Mouse (Mus musculus) CH12.LX (cell line): ENCODE measurements around the gene 4921539E11Rik. TPM values are rescaled to one million over a fixed set of nuclear protein-coding genes. Genes with fewer than 3 reads are reported as not detected.

Source experiments
- DNase-seq: peaks from one replicate; pipeline ENCODE4 v3.0.0-alpha.2; 2013; ENCODE audit errors: extremely low read depth
- H3K27ac ChIP-seq: 2 replicates; pipeline ENCODE4 v1.5.1; 2012; ENCODE audit warnings: low read depth, mild to moderate bottlenecking, control low read depth, moderate library complexity; ENCODE audit not compliant: insufficient read depth
- H3K27me3 ChIP-seq: replicated peaks from 2 replicates; pipeline ENCODE3; 2012; ENCODE audit warnings: inconsistent platforms
- H3K36me3 ChIP-seq, 2 experiments: replicated peaks in 1 of 2; 2 replicates each; pipeline versions ENCODE3 to v1.6.1; 2012; ENCODE audit warnings: inconsistent platforms in 1 of 2, low read length in 1 of 2, mild to moderate bottlenecking in 1 of 2, mixed read lengths in 1 of 2, moderate library complexity in 1 of 2; ENCODE audit not compliant: control insufficient read depth in 1 of 2, insufficient read depth in 1 of 2
- H3K4me1 ChIP-seq, 2 experiments: 2 replicates each; pipeline ENCODE4 v1.6.1; 2012; ENCODE audit warnings: inconsistent platforms in 1 of 2, moderate library complexity in 1 of 2; ENCODE audit not compliant: insufficient read depth in 2 of 2, control insufficient read depth in 1 of 2
- H3K4me2 ChIP-seq: 2 replicates; pipeline ENCODE4 v1.6.1; 2012; ENCODE audit warnings: low read depth, mild to moderate bottlenecking, control low read depth; ENCODE audit not compliant: poor library complexity, insufficient read depth, severe bottlenecking
- H3K4me3 ChIP-seq, 3 experiments: fragments of 150-350 bp in 1 of 3; sonication (generic) in 1 of 3; replicated peaks in 1 of 3; 2 replicates each; pipeline versions ENCODE3 to v1.5.1; 2011 to 2012; ENCODE audit warnings: low read depth in 2 of 3, low read length in 2 of 3, mild to moderate bottlenecking in 2 of 3, moderate library complexity in 2 of 3, control low read depth in 1 of 3, improper control_type of control experiment in 1 of 3, inconsistent platforms in 1 of 3, mixed read lengths in 1 of 3; ENCODE audit not compliant: poor library complexity in 1 of 3
- H3K79me2 ChIP-seq: replicated peaks from 2 replicates; pipeline ENCODE4 v1.6.1; 2012; ENCODE audit warnings: mild to moderate bottlenecking, moderate library complexity; ENCODE audit not compliant: control insufficient read depth, poor library complexity, insufficient read depth, severe bottlenecking; ENCODE audit errors: extremely low read depth
- H3K9ac ChIP-seq: 2 replicates; pipeline ENCODE4 v1.6.1; 2012; ENCODE audit warnings: low read depth, mild to moderate bottlenecking, control low read depth, moderate library complexity; ENCODE audit not compliant: insufficient read depth
- H3K9me3 ChIP-seq: replicated peaks from 2 replicates; pipeline ENCODE3; 2012; ENCODE audit warnings: low read length, inconsistent platforms, mixed read lengths
- BHLHE40 ChIP-seq: IDR thresholded peaks from 2 replicates; pipeline ENCODE4 v1.6.1; 2011; ENCODE audit warnings: mild to moderate bottlenecking, low read depth, low read length, improper control_type of control experiment
- CHD1 ChIP-seq: IDR thresholded peaks from 2 replicates; pipeline ENCODE4 v1.6.1; 2012; ENCODE audit warnings: low read depth, low read length, improper control_type of control experiment, inconsistent platforms
- CTCF ChIP-seq, 2 experiments: IDR thresholded peaks in 1 of 2; conservative IDR thresholded peaks in 1 of 2; 2 replicates each; pipeline ENCODE4 v1.5.1; 2011 to 2012; ENCODE audit warnings: low read depth in 2 of 2, low read length in 2 of 2, improper control_type of control experiment in 1 of 2, inconsistent platforms in 1 of 2, mild to moderate bottlenecking in 1 of 2, moderate library complexity in 1 of 2
- EP300 ChIP-seq: IDR thresholded peaks from 2 replicates; pipeline ENCODE4 v1.6.1; 2011; ENCODE audit warnings: low read length, improper control_type of control experiment
- GABPA ChIP-seq: IDR thresholded peaks from 2 replicates; pipeline ENCODE4 v1.6.1; 2012; ENCODE audit warnings: low read depth, low read length, improper control_type of control experiment, inconsistent platforms; ENCODE audit not compliant: insufficient replicate concordance
- JUN ChIP-seq: IDR thresholded peaks from 2 replicates; pipeline ENCODE4 v1.6.1; 2011; ENCODE audit warnings: low read depth, mild to moderate bottlenecking, low read length, improper control_type of control experiment, moderate library complexity; ENCODE audit not compliant: insufficient read depth
- MAFK ChIP-seq: IDR thresholded peaks from 2 replicates; pipeline ENCODE4 v1.6.1; 2011; ENCODE audit warnings: low read length, improper control_type of control experiment; ENCODE audit not compliant: insufficient replicate concordance
- MAZ ChIP-seq: IDR thresholded peaks from 2 replicates; pipeline ENCODE4 v1.6.1; 2012; ENCODE audit warnings: low read depth, mild to moderate bottlenecking, inconsistent platforms, low read length, improper control_type of control experiment, moderate library complexity
- MYC ChIP-seq: IDR thresholded peaks from 2 replicates; pipeline ENCODE4 v1.6.1; 2011; ENCODE audit warnings: low read depth, mild to moderate bottlenecking, improper control_type of control experiment, low read length
- NRF1 ChIP-seq: IDR thresholded peaks from 2 replicates; pipeline ENCODE4 v1.6.1; 2014; ENCODE audit warnings: low read depth, mild to moderate bottlenecking, inconsistent platforms, low read length, improper control_type of control experiment, moderate library complexity
- POLR2A ChIP-seq: IDR thresholded peaks from 2 replicates; pipeline ENCODE4 v1.6.1; 2011; ENCODE audit warnings: low read depth, mild to moderate bottlenecking, improper control_type of control experiment, low read length
- POLR2AphosphoS2 ChIP-seq: IDR thresholded peaks from 2 replicates; pipeline ENCODE4 v1.6.1; 2011; ENCODE audit warnings: low read depth, low read length, improper control_type of control experiment
- RAD21 ChIP-seq: IDR thresholded peaks from 2 replicates; pipeline ENCODE4 v1.6.1; 2011; ENCODE audit warnings: low read depth, mild to moderate bottlenecking, low read length, improper control_type of control experiment, moderate library complexity
- SMC3 ChIP-seq: IDR thresholded peaks from 2 replicates; pipeline ENCODE4 v1.6.1; 2011; ENCODE audit warnings: low read depth, low read length, improper control_type of control experiment
- UBTF ChIP-seq: IDR thresholded peaks from 2 replicates; pipeline ENCODE4 v1.6.1; 2012; ENCODE audit warnings: low read depth, mild to moderate bottlenecking, inconsistent platforms, low read length, improper control_type of control experiment, moderate library complexity
- dilution Hi-C: fragments of 300-500 bp; cut with MboI; formaldehyde crosslinking; loops from 2 replicates; pipeline ENCODE4 v1.14.3; 2020; ENCODE audit warnings: low sequenced_read_pairs; ENCODE audit not compliant: extremely low pct_unique_long_range_greater_than_20kb, extremely low pct_ligation_motif_present
- in situ Hi-C: fragments of 300-500 bp; cut with MboI; formaldehyde crosslinking; loops from 3 replicates; pipeline ENCODE4 v1.14.3; 2019; ENCODE audit warnings: low sequenced_read_pairs, low pct_ligation_motif_present, low pct_unique_long_range_greater_than_20kb, mixed read lengths
- polyA plus RNA-seq: library from polyadenylated mRNA; unstranded; fragments of >175 nt; gene quantifications from 2 replicates; pipeline ENCODE4 v1.2.1, GENCODE M21; 2012; ENCODE audit warnings: low read depth; ENCODE audit not compliant: insufficient read length
- total RNA-seq, 2 experiments: library from RNA; depleted of rRNA; stranded (reverse); fragments of 300-350 nt in 1 of 2; fragments of >200 nt in 1 of 2; gene quantifications; 2 replicates each; pipeline ENCODE4 v1.2.3; 2012 to 2014

Gene 4921539E11Rik
- total and polyA plus RNA-seq, 3 experiments: not detected

GRCm38 (mm10) chr4:103258817-103259216 is 31.8 kb downstream of the 4921539E11Rik start:
- Histone ChIP-seq H3K9me3 (no peaks in the 10 kb centered on the region), H3K27ac (no peak overlapping the region), H3K9ac (no peak overlapping the region)
- peak; percentile 14 for DNase-seq
- dilution Hi-C loops: no loop called here
- TF ChIP-seq BHLHE40 (no peak), GABPA (no peak), CTCF (conservative IDR thresholded peaks at IDR 0.05 in 1 of 2, IDR thresholded peaks at IDR 0.05 in 1 of 2; ENCODE audit: low read depth in 2 of 2, low read length in 2 of 2) (peak in 1 of 2 experiments; percentile 54; a peak in 2 of 4 replicates), SMC3 (peak; percentile 39), RAD21 (peak; percentile 48), CHD1 (no peak), POLR2AphosphoS2 (no peak)
- TF ChIP-seq, all 38 proteins: peak for 3
- Histone ChIP-seq H3K79me2 (no peaks in the 10 kb centered on the region), H3K27me3 (no peaks in the 10 kb centered on the region), H3K36me3 (no peaks in the 10 kb centered on the region), H3K4me2 (no peak overlapping the region), H3K4me1 (peaks cover 0 to 9% of the 10 kb centered on the region in 2 experiments; a peak in 1 of 4 replicates), H3K4me3 (no peak overlapping the region)
- in situ Hi-C loops: no loop called here

GRCm38 (mm10) chr4:103253846-103254245 is 36.8 kb downstream of the 4921539E11Rik start:
- dilution Hi-C loops: no loop called here
- no peak overlapping the region for H3K4me3 ChIP-seq
- H3K36me3 ChIP-seq: no peaks in the 10 kb centered on the region
- no peak overlapping the region for H3K4me2 ChIP-seq
- H3K9ac ChIP-seq: no peak overlapping the region
- in situ Hi-C loops: no loop called here
- no peak overlapping the region for H3K27ac ChIP-seq
- no peak for TF ChIP-seq UBTF
- TF ChIP-seq BHLHE40: no peak
- TF ChIP-seq NRF1: no peak
- no peak for TF ChIP-seq MAZ
- no peak for TF ChIP-seq JUN
- TF ChIP-seq CHD1: no peak
- no peak for TF ChIP-seq MAFK
- no peak for TF ChIP-seq POLR2A
- no peak for TF ChIP-seq EP300
- no peak for TF ChIP-seq CTCF (conservative IDR thresholded peaks at IDR 0.05 in 1 of 2, IDR thresholded peaks at IDR 0.05 in 1 of 2; ENCODE audit: low read depth in 2 of 2, low read length in 2 of 2)
- TF ChIP-seq MYC: no peak
- no peak for DNase-seq
- no peaks in the 10 kb centered on the region for H3K27me3 ChIP-seq
- peaks cover 0 to 4% of the 10 kb centered on the region in 2 experiments; a peak in 2 of 4 replicates for H3K4me1 ChIP-seq
- no peaks in the 10 kb centered on the region for H3K79me2 ChIP-seq
- no peaks in the 10 kb centered on the region for H3K9me3 ChIP-seq
